Mouse (Mus musculus): ENCODE results near the gene Vmn2r27. TPM values are rescaled to one million over a fixed set of nuclear protein-coding genes. Genes with fewer than 3 reads are reported as not detected.

The Vmn2r27 gene
- polyA plus RNA-seq (2014; fragmentation: Nextera tagmentation; extraction: Ambion mirVana) = not detected in 2 replicates

- H3K9me3 ChIP-seq (ENCODE audit: control insufficient read depth, low read length) = no peaks in the 10 kb centered on the region
- no peaks in the 10 kb centered on the region for H3K27me3 ChIP-seq (ENCODE audit: control insufficient read depth, insufficient read depth, low read length)
- H3K36me3 ChIP-seq (ENCODE audit: control insufficient read depth, insufficient read depth, low read length) = no peaks in the 10 kb centered on the region
- H3K4me1 ChIP-seq (ENCODE audit: control insufficient read depth, insufficient read depth, low read length) = no peaks in the 10 kb centered on the region
- no peak for ATAC-seq (ENCODE audit: low FRiP score, low TSS enrichment)
- H3K27ac ChIP-seq (ENCODE audit: low read depth, low read length) = no peak within 1 kb of the TSS
- H3K9ac ChIP-seq (ENCODE audit: low read depth, low read length) = no peak within 1 kb of the TSS
- H3K4me2 ChIP-seq (replicated peaks; ENCODE audit: low read depth, low read length) = no peak within 1 kb of the TSS
- H3K4me3 ChIP-seq (ENCODE audit: low read length) = no peak within 1 kb of the TSS
- 79% methylated on average over 1 of the region's 1 CpGs for WGBS
These were observed at the start of gene Vmn2r27 for GRCm38 (mm10) chr6:124231756-124232155. Gene Vmn2r27 (minus strand): TSS chr6:124231856.

DNA sequence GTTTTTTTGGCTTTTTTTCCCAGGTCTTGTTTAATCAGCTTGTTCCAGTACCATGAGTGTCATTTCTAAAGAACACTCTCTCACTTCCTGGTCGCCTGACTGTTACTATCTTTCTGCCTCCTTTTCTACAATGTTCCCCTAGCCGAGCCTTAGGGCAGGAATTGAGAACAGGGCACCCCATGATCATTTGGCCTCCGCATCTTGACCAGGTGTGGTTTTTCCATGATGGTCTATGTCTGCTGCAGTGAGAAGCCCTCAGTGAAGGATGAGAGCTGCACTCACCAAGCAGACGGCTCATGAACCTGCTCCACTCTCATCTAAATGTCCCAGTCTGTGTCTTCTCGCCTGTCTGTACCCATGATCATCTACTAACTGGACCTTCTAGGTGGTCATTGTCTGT lies 46.6 kb upstream of the Vmn2r27 start:
- H3K4me3 ChIP-seq (ENCODE audit: low read length) = no peak overlapping the region
- no peak overlapping the region for H3K27ac ChIP-seq (ENCODE audit: low read depth, low read length)
- WGBS = 81% methylated on average over 5 of the region's 5 CpGs
- H3K4me1 ChIP-seq (ENCODE audit: control insufficient read depth, insufficient read depth, low read length) = no peaks in the 10 kb centered on the region
- H3K9me3 ChIP-seq (ENCODE audit: control insufficient read depth, low read length) = no peaks in the 10 kb centered on the region
- no peaks in the 10 kb centered on the region for H3K36me3 ChIP-seq (ENCODE audit: control insufficient read depth, insufficient read depth, low read length)
- H3K9ac ChIP-seq (ENCODE audit: low read depth, low read length) = no peak overlapping the region
- no peaks in the 10 kb centered on the region for H3K27me3 ChIP-seq (ENCODE audit: control insufficient read depth, insufficient read depth, low read length)
- H3K4me2 ChIP-seq (replicated peaks; ENCODE audit: low read depth, low read length) = no peak overlapping the region
- no peak for ATAC-seq (ENCODE audit: low FRiP score, low TSS enrichment)

DNA sequence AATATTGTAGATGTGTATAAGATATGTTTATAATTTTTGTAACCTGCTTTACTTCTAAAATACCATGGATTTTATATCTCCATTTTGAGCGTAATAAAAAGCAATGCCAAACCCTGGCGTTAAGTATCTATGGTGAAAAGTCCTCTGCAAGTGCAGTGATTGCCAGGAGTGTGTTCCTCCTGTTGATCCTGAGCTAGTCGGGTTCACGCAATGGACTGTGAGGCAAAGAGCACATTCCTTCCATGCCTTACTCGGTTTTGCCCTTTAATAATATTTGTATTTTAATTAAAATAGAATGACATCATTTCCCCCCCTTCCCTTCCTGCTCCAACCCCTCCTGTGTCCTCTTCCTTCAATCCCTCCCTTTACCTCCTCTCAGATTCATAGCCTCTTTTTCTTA lies 46.0 kb upstream of the Vmn2r27 start:
- H3K27ac ChIP-seq (ENCODE audit: low read depth, low read length) = no peak overlapping the region
- no peaks in the 10 kb centered on the region for H3K4me1 ChIP-seq (ENCODE audit: control insufficient read depth, insufficient read depth, low read length)
- H3K27me3 ChIP-seq (ENCODE audit: control insufficient read depth, insufficient read depth, low read length) = no peaks in the 10 kb centered on the region
- WGBS = 85% methylated on average over 5 of the region's 5 CpGs
- H3K36me3 ChIP-seq (ENCODE audit: control insufficient read depth, insufficient read depth, low read length) = no peaks in the 10 kb centered on the region
- no peak for ATAC-seq (ENCODE audit: low FRiP score, low TSS enrichment)
- no peak overlapping the region for H3K4me2 ChIP-seq (replicated peaks; ENCODE audit: low read depth, low read length)
- no peaks in the 10 kb centered on the region for H3K9me3 ChIP-seq (ENCODE audit: control insufficient read depth, low read length)
- H3K4me3 ChIP-seq (ENCODE audit: low read length) = no peak overlapping the region
- H3K9ac ChIP-seq (ENCODE audit: low read depth, low read length) = no peak overlapping the region

- Histone ChIP-seq H3K9me3 (ENCODE audit: control insufficient read depth, low read length) (no peaks in the 10 kb centered on the region), H3K4me3 (ENCODE audit: low read length) (no peak overlapping the region), H3K4me2 (replicated peaks; ENCODE audit: low read depth, low read length) (no peak overlapping the region), H3K9ac (ENCODE audit: low read depth, low read length) (no peak overlapping the region), H3K4me1 (ENCODE audit: control insufficient read depth, insufficient read depth, low read length) (no peaks in the 10 kb centered on the region), H3K27ac (ENCODE audit: low read depth, low read length) (no peak overlapping the region), H3K36me3 (ENCODE audit: control insufficient read depth, insufficient read depth, low read length) (no peaks in the 10 kb centered on the region), H3K27me3 (ENCODE audit: control insufficient read depth, insufficient read depth, low read length) (no peaks in the 10 kb centered on the region)
- no peak for ATAC-seq (ENCODE audit: low FRiP score, low TSS enrichment)
- 79% methylated on average over 5 of the region's 5 CpGs for WGBS
These were observed 41.7 kb upstream of the Vmn2r27 start for GRCm38 (mm10) chr6:124273231-124273880.

DNA sequence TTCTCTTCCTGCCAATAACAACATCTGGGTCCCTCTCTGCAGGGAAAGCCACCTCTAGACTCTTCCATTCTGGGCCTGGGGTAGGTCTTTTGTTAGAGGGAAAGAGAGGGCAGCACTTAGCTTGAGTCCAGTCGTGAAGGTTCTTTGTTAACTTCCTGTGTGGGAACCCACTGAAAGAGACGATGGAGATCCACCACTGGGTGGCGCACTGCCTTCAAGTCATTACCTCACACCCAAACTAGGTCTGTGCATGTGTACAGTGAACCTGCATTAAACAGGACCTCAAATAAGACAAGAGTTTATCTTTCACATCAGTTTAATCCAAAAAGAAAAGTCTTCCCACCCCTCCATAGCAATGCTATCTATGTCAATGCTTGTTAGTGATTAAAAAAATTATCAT lies 31.0 kb upstream of the Vmn2r27 start:
- H3K4me1 ChIP-seq (ENCODE audit: control insufficient read depth, insufficient read depth, low read length) = no peaks in the 10 kb centered on the region
- peak; percentile 77; the same call in 1 of the 2 replicates for ATAC-seq (ENCODE audit: low FRiP score, low TSS enrichment)
- no peaks in the 10 kb centered on the region for H3K36me3 ChIP-seq (ENCODE audit: control insufficient read depth, insufficient read depth, low read length)
- H3K4me2 ChIP-seq (replicated peaks; ENCODE audit: low read depth, low read length) = no peak overlapping the region
- H3K9me3 ChIP-seq (ENCODE audit: control insufficient read depth, low read length) = no peaks in the 10 kb centered on the region
- no peak overlapping the region for H3K4me3 ChIP-seq (ENCODE audit: low read length)
- 1% methylated on average over 3 of the region's 3 CpGs for WGBS
- H3K9ac ChIP-seq (ENCODE audit: low read depth, low read length) = no peak overlapping the region
- no peak overlapping the region for H3K27ac ChIP-seq (ENCODE audit: low read depth, low read length)
- no peaks in the 10 kb centered on the region for H3K27me3 ChIP-seq (ENCODE audit: control insufficient read depth, insufficient read depth, low read length)

DNA sequence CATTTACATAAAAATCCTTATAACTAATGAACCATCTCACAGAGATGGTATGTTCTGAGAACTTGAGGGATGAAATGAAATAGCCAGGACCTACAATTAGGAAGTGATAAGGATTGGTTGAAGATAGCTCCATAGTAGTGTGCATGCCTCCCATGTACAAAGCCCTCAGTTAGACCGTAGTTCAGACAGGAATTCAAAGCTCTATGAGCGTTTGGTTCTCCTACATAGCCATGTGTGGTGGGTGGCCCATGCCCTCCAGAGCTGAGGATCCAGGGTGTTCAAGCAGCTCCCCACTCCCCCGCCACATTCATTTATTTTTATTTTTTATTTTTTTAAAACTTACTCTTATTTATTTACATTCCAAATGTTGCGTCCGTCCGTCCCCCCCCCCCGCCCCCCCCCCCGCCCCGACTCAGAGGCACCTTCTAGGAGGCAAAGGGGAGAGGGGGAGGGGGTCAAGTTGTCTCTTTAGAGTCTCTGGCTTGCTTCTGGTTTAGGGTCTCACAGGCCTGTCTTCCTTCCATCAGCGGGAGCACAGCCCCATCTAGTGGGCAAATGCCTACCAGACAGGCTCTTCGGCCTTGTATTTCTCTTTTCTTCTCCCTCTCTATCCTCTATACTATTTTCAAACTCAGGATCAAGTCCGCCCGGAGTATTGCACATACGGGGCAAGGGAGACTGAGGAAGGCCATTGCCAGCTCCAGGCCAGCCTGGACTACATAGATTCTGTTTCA lies 28.7 kb upstream of the Vmn2r27 start:
- H3K4me2 ChIP-seq (replicated peaks; ENCODE audit: low read depth, low read length) = no peak overlapping the region
- WGBS = 24% methylated on average over 13 of the region's 14 CpGs

GRCm38 (mm10) chr6:124255721-124256470 lies 24.2 kb upstream of the Vmn2r27 start:
- no peak for ATAC-seq (ENCODE audit: low FRiP score, low TSS enrichment)
- Histone ChIP-seq H3K4me2 (replicated peaks; ENCODE audit: low read depth, low read length) (no peak overlapping the region), H3K9ac (ENCODE audit: low read depth, low read length) (no peak overlapping the region), H3K4me3 (ENCODE audit: low read length) (no peak overlapping the region), H3K4me1 (ENCODE audit: control insufficient read depth, insufficient read depth, low read length) (no peaks in the 10 kb centered on the region), H3K9me3 (ENCODE audit: control insufficient read depth, low read length) (no peaks in the 10 kb centered on the region), H3K36me3 (ENCODE audit: control insufficient read depth, insufficient read depth, low read length) (no peaks in the 10 kb centered on the region), H3K27me3 (ENCODE audit: control insufficient read depth, insufficient read depth, low read length) (no peaks in the 10 kb centered on the region), H3K27ac (ENCODE audit: low read depth, low read length) (no peak overlapping the region)
- 78% methylated on average over 6 of the region's 6 CpGs for WGBS

More for the DNA sequence above, 28.7 kb upstream of the Vmn2r27 start:
- Histone ChIP-seq H3K36me3 (ENCODE audit: control insufficient read depth, insufficient read depth, low read length) (no peaks in the 10 kb centered on the region), H3K9me3 (ENCODE audit: control insufficient read depth, low read length) (no peaks in the 10 kb centered on the region), H3K4me3 (ENCODE audit: low read length) (no peak overlapping the region), H3K27me3 (ENCODE audit: control insufficient read depth, insufficient read depth, low read length) (no peaks in the 10 kb centered on the region), H3K4me1 (ENCODE audit: control insufficient read depth, insufficient read depth, low read length) (no peaks in the 10 kb centered on the region), H3K27ac (ENCODE audit: low read depth, low read length) (no peak overlapping the region), H3K9ac (ENCODE audit: low read depth, low read length) (no peak overlapping the region)
- ATAC-seq (ENCODE audit: low FRiP score, low TSS enrichment) = peak; percentile 82

DNA sequence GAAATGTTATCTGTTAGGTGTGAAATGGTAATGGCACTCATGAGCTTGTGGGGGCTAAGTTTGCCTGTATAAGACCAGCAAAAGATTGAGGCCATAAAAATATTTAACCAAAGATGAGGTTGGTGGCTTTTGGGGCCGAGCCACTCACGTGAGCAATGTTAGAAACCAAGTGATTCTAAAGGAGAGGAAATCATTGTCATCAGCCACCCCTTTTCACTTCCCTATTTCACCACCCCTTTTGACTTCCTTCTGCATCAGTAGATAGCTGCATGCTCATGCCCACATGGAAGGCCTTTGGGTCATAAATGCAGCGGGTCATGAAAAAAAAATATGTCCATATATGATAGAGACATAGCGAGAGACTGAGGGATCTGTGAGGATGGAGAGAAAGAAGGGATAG lies 29.5 kb downstream of the Vmn2r27 start:
- H3K27ac ChIP-seq (ENCODE audit: low read depth, low read length) = no peak overlapping the region
- WGBS = 76% methylated on average over 4 of the region's 4 CpGs
- no peaks in the 10 kb centered on the region for H3K9me3 ChIP-seq (ENCODE audit: control insufficient read depth, low read length)
- H3K4me1 ChIP-seq (ENCODE audit: control insufficient read depth, insufficient read depth, low read length) = no peaks in the 10 kb centered on the region
- H3K4me3 ChIP-seq (ENCODE audit: low read length) = no peak overlapping the region
- ATAC-seq (ENCODE audit: low FRiP score, low TSS enrichment) = no peak
- no peaks in the 10 kb centered on the region for H3K36me3 ChIP-seq (ENCODE audit: control insufficient read depth, insufficient read depth, low read length)
- no peak overlapping the region for H3K4me2 ChIP-seq (replicated peaks; ENCODE audit: low read depth, low read length)
- H3K9ac ChIP-seq (ENCODE audit: low read depth, low read length) = no peak overlapping the region
- H3K27me3 ChIP-seq (ENCODE audit: control insufficient read depth, insufficient read depth, low read length) = no peaks in the 10 kb centered on the region
